Mouse (Mus musculus) naive thymus-derived CD4-positive, alpha-beta T cell, adult 2 months (primary cell): ENCODE results near the gene Dhx37.
"Not testable (repeated sequence)": the region's sequence is repeated elsewhere in the genome, so short reads cannot be mapped to it uniquely, and the experiment has no call there.

ENCODE experiments used
- DNase-seq: peaks from one replicate; pipeline ENCODE4 v3.0.0-alpha.2; 2011; ENCODE audit warnings: low read depth

Gene Dhx37

DNA sequence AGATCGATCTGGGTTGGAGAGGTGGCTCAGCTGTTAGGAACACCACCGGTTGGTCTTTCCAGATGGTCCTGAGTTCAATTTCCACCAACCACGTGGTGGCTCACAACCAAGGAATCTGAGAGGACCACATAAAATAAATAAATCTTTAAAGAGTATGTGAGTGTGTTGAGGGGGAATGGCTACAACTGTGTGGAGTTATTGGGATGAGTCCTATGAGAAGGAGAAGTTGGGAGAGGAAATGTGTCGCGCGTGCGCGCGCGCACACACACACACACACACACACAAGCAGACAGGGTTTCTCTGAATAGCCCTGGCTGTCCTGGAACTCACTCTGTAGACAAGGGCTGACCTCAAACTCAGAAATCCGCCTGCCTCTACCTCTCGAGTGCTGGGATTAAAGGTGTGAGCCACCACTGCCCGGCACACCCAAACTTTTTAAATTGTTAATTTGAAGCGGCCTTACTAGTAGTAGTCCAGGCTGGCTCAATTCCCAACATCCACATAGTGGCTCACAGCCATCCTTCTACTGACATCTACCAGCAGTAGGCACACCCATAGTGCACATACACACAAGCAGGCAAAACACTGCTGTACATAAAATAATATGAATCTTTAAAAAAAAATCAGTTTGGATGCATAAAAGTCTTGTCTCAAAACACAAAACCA, 25.9 kb downstream of the Dhx37 start:
- no peak for DNase-seq

DNA sequence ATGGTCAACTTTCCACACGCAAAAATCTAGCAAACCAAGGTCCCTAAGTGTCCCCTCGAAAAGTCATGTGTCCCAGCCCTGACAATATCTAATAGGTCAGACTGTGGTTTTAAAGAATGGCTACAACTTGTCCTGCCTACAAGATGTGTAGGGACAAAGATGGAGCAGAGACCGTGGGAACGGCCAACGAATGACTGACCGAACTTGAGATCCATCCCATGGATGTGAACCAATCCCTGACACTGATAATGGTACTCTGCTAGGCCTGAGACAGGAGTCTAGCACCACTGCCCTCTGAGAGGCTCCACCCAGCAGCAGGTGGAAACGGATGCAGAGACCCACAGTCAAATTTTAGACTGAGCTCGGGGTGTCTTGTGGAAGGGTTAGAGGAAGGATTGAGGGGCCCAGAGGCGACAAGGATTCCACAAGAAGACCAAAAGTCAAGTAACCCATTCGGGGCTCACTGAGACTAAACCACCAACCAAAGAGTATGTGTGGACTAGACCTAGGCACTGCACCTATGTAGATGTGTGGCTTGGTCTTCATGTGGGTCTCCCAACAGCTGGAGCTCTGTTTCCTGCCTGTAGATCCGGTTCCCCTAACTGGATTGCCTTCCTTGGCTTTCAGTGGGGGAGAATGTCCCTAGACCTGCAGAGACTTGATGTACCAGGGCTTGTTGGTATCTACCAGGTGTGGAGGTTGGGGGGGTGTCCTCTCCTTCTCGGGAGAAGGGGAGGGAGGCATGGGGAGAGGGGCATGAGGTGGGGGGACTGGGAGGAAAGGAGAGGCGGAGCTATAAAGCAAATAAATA, 26.7 kb downstream of the Dhx37 start:
- peak; percentile 39 for DNase-seq

DNA sequence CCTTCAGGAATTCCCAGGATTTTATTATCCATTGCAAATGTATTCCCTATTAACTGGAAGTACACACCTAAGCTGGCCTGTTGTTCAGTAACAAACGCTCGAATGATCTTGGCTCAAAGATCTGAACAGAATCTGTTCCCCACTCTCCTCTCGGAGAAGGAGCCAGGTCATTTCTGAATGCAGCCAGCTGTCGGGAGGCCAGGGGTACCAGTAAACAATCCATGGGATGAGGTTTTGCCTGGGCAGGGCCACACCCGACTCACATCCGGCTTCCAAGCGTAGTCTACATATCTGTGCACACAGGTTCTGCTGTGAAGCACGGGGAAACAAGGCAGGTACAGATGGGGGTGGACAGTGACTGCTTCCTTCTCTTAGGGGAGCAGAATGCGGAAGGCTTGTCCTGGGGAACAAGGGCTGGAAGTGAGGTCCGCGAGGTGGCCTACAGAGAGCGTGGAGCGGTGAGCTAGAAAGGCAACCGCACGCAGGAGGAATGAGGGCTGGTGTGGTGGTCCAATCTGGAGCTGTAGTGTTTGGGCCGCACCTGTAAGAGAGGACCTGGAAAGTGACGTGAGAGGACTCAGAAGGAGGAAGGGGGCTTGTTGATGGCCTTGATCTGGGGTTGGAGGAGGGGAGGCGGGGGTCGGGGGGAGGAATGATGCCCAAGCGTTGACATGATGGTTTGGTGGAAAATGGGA, 27.5 kb downstream of the Dhx37 start:
- DNase-seq = peak; percentile 79

DNA sequence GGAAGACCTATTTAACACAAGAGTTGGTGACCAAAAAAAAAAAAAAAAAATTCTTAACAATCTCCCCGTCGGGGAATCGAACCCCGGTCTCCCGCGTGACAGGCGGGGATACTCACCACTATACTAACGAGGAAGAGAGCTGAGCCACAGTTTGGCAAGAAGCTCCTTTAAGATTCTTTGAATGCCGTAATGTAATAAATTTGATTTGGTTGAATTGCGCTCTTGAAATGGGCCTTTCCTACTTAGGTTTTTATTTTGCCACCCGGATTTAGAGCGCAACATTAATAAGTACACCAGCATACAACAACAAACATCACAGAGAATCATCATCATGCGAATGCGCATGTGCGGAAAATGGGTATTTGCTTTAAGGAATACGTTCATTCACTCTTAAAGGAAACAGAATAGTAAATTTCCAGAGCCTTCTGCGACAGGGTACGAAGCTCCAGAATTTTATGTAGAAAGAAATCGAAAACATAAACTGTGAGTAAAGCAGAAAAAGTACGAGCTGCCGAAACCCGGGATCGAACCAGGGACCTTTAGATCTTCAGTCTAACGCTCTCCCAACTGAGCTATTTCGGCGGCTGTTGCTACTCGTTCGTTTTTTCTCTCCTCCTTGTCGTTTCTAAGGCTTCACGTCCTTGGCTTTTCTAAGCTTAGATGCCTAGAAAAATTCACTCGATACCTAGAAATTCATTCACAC, 28.2 kb downstream of the Dhx37 start:
- DNase-seq = peak; percentile 95

DNA sequence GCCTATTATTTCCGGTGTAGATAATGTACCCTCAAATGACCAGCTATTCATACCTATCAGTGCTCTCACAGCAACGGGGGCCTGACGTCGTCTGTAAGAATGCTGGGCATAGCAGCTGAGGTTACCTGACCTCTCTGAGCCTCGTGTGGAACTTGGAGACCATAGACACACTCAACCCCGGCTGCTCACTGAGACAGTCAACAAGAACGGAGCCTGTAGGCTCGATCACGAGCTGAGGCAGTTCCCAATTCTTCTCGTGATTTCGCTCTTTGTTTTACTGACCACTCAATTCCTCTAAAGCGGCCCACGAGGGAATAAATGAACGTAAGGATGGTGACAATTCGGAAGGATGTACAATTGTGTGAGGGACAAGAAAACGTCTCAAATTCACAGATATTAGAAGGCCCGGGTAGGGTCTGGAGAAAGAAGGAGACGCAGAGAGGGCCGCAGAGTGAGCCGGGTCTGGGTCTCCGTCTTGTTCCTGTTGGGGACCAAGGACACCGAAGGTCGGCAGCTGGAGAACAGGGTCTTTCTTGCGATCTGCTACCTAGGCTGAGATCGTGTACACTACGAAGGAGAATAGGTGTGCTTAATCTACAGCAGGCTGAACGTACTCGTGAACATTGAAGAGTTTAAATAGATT, 28.9 kb downstream of the Dhx37 start:
- no peak for DNase-seq

DNA sequence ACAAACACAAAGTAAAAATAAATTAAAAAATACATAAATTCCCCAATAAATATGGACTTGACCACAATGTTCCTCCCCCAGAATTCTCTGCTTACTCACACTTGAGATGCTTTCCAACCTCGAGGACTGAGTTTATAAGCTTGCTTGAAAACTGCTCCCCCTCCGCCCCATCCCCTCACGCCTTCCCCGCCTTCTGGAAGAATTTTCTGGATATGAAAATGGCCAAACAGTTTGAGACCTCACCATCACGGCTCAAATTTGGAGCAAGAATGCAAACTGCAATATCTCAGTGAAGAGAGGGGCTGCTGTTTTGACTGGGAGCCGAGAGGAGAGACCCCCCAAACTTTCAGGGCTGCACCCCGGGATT, 29.4 kb downstream of the Dhx37 start:
- no peak for DNase-seq

DNA sequence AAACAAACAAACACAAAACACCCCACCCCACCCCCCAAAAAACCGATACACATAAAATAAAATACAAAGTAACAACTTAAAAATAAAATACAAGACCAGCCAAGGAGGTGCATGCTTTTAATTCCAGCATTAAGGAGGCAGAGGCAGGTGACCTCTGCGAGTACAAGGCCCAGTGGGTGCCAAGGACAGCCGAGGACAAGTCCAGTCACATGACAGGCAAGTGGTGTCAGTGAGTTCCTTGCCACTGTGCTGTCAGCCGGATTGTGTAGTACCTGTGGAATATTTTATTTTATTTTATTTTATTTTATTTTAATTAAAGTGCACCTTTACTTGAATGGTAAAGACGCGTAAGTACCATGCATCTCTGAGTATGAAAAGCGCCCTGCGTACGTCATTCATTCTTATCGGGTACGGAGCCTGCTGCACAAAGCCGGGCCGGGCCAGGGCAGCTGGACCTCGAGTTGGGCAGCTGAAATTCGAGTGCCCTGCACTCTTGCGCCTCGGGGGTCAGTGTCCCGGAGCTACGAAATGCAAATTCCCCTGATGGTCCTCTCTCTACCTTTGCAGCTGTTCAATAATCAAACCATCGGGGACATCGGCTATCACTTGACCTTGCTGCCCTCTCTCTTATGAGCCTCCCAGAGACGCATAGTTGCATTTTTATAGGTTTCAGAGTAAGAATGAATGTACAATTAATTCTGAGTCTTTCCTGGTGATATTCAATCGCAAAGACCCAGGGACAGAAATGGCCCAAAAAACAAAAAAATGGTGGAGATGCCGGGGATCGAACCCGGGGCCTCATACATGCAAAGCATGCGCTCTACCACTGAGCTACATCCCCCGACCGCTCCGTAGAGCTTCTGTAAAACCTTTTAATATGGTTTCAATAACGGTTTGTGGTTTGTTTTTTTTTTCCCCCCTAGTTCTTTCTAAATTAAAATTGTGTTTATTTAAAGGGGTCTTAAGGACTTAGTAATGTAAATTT, 30.1 kb downstream of the Dhx37 start:
- peak; percentile 76 for DNase-seq

DNA sequence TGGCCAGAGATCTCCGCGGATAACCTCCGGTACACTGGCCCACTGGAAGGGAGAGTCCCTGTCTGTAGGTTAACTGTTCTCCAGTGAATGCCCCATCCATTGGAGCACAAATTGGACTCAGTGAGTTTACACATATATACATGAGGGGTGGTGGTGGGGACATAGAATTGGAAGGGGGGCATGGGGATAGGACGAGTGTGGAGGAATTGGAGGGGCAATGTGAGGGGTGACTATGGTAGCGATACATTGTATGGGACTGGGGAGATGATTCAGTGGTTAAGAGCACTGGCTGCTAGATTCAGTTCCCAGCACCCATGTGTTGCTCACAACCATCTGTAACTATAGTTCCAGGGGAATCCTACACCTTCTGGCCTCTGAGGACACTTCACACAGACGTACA, 30.9 kb downstream of the Dhx37 start:
- no peak for DNase-seq

DNA sequence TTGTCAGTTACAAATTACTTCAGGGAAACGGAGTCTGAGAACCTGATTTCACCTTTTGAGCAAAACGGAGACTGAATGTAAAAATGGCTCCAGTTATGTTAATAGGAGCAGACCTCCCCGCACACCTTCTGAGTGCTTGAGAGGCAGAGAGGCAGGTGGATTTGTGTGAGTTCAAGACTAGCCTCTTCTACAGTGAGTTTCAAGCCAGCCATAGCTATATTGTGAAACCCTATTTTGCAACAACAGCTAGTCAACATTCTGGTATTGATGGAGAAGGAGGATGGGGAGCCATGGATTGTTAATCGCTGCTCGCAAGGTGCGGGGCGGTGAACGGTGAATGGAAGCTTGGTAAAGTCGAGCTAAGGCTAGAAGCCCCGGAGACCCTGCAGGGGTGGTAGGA, 31.4 kb downstream of the Dhx37 start:
- DNase-seq = no peak

DNA sequence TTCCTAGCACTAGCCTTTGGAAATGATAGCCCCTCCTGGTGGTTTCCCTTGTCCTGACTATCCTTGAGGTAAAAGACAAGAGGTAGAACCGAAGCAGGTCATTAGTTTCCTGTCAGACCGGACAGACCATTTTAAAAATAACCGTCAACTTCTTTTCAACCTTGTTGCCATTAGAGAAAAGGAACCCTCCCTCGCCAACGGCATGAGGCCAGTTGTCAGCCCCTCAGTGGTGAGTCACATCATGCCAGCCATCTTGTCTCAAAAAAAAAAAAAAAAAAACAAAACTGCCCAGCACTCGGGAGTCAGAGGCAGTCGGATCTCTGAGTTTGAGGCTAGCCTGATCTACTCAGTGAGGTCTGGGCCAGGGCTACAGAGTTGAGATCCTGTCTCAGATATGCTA, 33.0 kb downstream of the Dhx37 start:
- no peak for DNase-seq

DNA sequence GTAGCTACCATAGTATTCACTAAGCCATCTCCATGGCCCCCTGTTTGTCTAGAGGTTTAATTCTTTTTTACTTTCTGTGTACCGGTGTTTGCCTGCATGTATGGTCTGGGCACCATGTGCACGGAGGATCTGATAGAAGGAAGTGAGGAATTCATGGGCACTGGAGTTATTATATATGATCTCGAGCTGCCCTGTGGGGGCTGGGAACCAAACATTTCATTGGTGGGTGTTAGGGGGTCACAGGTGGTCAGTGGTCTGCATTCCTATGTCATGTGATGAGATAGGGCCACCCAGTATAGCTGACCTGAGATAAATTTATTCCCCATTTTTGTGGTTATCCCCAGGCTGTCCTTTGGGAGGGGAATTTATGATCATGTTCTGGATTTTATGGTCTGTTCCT, 38.9 kb downstream of the Dhx37 start:
- no peak for DNase-seq

DNA sequence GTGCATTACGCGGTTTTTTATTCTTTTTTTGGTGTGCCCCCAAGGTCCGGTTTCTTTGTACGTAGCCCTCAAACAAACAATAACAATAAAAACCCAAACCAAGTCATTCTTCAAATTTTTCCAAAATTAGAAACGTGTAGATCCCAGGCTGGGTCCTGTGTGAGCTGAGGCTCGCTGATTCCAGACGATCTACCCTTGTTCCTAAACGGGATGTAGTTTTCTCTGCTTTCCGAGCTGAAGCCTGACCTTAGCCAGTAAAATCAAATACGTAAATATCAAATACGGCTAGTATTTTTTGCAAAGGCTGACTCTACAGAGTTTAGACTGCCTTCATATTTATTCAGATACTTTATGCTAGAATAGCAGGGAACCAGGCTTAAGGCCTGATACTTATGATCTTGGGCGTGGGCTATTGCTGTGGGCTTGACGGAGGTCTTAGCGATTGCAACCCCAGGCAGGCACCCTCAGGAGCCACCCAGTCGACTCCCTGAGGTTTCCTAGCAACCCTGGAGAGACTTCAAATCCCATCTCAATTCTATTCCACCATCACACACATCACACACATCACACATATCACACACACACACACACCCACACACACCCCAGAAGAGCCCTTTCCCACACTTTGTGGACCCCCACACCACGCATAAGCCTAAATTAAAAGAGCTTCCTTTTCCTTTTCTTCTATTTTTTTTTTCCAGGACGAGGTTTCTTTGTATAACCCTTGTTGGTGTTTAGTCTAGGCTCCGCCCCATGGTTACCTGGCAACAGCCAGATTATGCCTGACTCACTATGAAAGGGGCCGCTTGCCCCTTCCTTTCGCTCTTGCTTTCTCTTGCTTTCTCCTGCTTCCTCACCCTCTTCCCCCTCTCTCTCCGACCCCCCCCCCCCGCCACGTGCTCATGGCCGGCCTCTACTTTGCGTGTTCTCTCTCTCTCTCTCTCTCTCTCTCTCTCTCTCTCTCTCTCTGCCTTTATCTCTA, 40.0 kb downstream of the Dhx37 start:
- peak; percentile 90 for DNase-seq

DNA sequence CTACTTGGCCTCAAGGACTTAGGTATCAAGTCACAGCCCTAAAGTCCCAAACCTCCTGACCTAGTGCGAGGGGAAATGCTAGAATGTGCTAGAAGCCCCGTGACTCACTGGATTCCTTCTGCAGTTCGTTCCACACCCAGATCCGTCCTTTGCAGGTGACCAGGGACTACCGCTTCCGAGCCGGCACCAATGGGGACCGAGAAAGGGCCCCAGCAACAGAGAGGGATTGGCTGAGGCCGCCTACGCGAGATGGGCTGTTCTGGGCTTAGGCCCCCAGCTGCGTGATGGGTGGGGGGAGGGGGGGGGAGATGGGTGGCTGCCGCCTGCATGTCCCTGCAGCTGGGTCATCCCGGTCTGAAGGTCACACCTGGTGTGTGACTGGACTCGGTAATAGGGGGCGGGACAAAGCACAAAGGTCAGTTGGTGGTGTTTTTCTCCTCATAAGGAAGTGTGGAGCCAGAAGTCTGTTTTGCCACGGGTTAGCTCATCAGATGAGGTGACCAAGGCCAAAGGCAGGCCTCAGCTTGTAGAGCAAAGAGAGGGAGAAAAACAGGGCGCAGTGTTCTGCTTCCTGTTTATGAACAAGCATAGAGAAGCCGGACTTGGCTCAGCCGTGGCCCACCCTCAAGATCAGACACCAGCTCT, 40.8 kb downstream of the Dhx37 start:
- DNase-seq = peak; percentile 95

DNA sequence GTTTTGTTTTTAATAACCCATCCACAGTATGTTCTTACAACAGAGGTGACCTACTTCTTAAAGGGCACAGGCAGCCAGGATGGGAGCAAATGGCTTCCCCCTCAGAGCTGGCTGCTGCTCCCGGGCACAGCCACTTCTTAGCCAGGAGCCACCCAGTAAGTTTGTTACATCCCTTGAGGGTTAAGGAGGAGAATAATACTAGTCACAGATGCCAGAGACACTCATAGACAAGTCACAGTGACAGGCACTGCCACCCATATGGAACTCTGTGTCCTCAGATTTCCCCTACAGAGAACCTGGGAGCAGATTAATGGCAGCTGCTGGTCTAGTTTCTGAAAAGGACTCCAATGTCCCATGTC, 41.3 kb downstream of the Dhx37 start:
- DNase-seq = no peak

DNA sequence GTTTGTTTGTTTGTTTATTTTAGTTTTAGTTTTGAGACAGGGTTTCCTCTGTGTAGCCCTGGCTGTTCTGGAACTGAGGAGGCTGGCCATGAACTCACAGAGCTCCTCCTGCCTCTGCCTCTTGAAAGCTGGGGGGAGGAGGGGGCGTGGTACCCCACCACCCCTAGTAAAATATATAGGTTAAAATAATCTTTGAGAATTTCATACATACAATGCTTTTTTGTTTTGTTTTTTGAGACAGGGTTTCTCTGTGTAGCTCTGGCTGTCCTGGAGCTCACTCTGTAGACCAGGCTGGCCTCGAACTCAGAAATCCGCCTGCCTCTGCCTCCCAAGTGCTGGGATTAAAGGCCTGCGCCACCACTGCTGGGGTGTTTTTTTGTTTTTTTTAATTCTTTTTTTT, 41.7 kb downstream of the Dhx37 start:
- not testable (repeated sequence) for DNase-seq

DNA sequence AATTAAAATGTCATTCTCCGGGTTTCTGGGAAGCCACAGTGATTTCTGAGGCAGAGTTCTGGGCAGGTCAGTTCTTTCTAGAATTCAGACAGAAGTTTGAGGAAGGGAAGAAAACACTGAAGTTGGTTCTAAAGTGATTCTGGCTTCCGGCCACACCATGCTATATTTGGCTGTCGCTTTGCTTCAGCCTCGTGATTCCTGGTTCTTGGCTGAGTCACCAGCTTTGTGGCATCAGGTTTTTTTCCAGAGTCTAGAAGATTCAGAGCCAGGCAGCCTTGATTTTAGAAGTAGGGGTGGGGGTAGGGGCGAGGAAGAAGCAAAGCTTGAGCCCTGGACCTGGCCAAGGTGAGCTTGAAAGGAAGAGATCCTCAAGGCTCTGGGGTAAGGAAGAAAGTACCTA, 42.3 kb downstream of the Dhx37 start:
- DNase-seq = peak; percentile 57

DNA sequence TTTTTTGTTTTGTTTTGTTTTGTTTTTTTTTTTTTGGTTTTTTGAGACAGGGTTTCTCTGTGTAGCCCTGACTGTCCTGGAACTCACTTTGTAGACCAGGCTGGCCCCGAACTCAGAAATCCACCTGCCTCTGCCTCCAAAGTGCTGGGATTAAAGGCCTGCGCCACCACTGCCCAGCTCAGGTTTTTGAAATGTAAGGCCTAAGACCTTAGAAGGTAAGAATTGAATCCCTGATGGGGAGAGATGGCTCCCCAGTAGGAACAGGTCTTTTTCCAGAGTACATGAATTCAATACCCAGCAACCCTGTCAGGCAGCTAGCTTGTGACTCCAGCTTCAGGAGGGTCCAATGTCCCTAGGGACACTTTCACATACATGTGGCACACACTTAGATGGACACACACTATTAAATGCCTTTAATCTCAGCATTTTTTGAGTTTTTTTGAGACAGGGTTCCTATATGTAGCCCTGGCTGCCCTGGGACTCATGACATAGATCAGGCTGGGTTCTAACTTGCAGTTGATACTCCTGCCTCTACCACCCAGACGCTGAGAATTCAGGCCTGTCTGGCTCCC, 42.9 kb downstream of the Dhx37 start:
- no peak for DNase-seq

DNA sequence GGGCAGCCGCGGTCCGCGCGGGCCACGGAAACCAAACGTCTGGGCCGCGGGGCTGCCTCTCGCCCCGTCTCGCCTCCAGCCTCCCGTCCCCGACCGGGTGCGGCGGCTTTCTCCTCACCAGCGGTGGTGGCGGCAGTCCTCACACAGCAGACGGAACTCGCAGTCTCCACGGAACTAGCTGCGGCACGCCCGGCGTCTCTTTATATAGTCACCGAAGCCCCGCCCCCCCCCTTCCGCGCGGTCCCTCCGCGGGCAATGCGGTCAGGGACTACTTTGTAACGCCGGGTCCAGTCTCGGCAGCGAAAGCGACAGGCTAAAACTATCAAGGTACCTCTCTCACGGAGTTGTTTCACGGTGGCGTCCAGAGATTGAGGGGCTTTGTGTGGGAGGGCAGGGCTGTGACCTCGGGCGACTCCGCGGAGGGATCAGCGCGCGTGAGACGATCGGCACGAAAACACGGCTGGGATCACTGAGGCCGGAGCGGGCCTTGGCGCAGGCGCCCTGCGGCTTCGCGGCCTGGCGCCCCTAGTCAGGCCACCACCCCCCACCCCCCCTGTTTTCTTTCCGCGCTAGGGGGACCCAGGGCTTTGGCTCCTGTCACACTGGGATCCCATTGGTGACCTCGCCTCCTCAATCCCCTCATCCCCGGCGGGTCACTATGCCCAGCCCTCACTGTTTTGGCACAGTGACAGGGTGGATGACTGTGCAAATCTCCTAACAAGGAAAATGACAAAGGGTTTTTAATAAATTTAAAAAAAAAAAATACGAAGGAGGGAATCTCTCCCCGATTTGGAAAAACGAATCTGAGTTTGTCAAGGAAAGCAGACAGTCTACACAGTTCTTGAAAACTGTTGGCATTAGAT, 44.1 kb downstream of the Dhx37 start, which contains the start of gene Ubc:
Ubc (minus strand) TSS at position 624 of the 863 bp plus-strand sequence.
- peak; percentile 97 for DNase-seq
